Mouse (Mus musculus): ENCODE results near the gene Etnk1. TPM values are rescaled to one million over a fixed set of nuclear protein-coding genes. Genes with fewer than 3 reads are reported as not detected.
A peak's percentile ranks its signal among the peaks of the same experiment; 100 is the strongest.
"Not testable (repeated sequence)": the region's sequence is repeated elsewhere in the genome, so short reads cannot be mapped to it uniquely, and the experiment has no call there.

Gene Etnk1
- polyA plus RNA-seq, 1 experiment, result 39.7 TPM

- H3K4me1 ChIP-seq (ENCODE audit: control insufficient read depth, insufficient read depth, low read length), result peaks cover 13% of the 10 kb centered on the region
- TF ChIP-seq CTCF (IDR thresholded peaks at IDR 0.05; ENCODE audit: low read depth, low read length), result no peak
- no peak for TF ChIP-seq POLR2A (IDR thresholded peaks at IDR 0.05; ENCODE audit: borderline replicate concordance, low read depth, low read length)
- no peak overlapping the region for H3K4me3 ChIP-seq (ENCODE audit: insufficient read depth, low read length)
- no peak overlapping the region for H3K27ac ChIP-seq (ENCODE audit: insufficient read depth, low read depth, low read length)
Observed at GRCm38 (mm10) chr6:143137341-143137740, 29.7 kb upstream of the Etnk1 start.

DNA sequence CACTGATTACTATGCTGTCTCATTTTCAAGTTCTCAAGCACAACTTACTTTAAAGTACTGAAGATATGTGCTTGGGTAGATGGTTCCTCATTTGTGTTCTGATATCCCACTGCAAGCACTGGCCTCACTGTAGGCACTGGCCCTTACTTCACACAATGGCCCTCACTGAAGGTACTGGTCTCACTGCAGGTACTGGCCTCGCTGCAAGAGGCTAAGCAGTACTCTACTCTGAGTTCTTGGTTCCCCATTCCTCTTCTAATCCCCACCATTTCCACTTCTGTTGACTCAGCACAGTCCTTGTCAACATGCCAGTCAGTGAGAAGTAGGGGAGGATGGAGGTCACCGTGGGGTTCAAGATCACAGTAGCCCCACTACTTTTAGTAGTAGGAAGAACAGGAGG, 27.6 kb upstream of the Etnk1 start:
- Histone ChIP-seq H3K4me3 (ENCODE audit: insufficient read depth, low read length) (no peak overlapping the region), H3K27ac (ENCODE audit: insufficient read depth, low read depth, low read length) (no peak overlapping the region), H3K4me1 (ENCODE audit: control insufficient read depth, insufficient read depth, low read length) (peaks cover 11% of the 10 kb centered on the region)
- TF ChIP-seq POLR2A (IDR thresholded peaks at IDR 0.05; ENCODE audit: borderline replicate concordance, low read depth, low read length) (no peak), CTCF (IDR thresholded peaks at IDR 0.05; ENCODE audit: low read depth, low read length) (no peak)

GRCm38 (mm10) chr6:143140884-143141283, 26.1 kb upstream of the Etnk1 start:
- TF ChIP-seq POLR2A (IDR thresholded peaks at IDR 0.05; ENCODE audit: borderline replicate concordance, low read depth, low read length), result no peak
- no peak for TF ChIP-seq CTCF (IDR thresholded peaks at IDR 0.05; ENCODE audit: low read depth, low read length)
- Histone ChIP-seq H3K4me1 (ENCODE audit: control insufficient read depth, insufficient read depth, low read length) (peaks cover 8% of the 10 kb centered on the region), H3K27ac (ENCODE audit: insufficient read depth, low read depth, low read length) (no peak overlapping the region), H3K4me3 (ENCODE audit: insufficient read depth, low read length) (no peak overlapping the region)

DNA sequence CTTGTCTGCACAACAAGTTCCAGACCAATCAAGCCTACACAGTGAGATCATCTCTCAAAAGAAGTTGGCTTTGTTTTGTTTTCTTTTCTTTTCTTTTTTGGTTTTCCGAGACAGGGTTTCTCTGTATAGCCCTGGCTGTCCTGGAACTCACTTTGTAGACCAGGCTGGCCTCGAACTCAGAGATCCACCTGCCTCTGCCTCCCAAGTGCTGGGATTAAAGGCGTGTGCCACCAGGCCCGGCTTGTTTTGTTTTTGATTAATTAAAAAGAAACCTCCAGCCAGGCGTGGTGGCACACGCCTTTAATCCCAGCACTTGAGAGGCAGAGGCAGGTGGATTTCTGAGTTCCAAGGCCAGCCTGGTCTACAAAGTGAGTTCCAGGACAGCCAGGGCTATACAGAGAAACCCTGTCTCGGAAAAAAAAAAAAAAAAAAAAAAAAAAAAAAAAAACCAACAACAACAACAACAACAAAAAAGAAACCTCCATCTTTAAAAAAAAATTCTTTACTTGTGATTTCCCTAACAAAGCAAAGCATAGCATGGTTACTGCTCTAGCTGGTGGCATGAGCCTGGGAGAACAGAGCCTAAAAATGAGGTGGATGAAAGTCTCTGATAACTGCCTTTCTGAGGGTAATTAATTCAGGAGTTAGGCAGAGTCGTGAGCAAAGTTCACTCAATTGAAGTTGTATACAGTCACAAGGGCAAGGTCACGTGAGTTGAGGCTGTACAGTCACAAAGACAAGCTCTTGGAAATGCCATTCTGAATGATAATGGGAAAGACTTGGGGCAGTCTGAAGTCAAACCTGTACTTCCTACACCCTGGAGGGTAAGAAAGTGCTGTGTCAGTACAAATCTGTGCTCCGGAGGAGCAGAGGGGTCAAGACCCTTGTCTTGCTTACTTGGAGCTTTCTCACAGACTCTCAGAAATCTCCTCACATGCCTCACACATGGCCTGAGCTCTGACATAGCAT, 25.1 kb upstream of the Etnk1 start:
- not testable (repeated sequence) for H3K4me3 ChIP-seq (ENCODE audit: insufficient read depth, low read length); H3K4me1 ChIP-seq (ENCODE audit: control insufficient read depth, insufficient read depth, low read length); H3K27ac ChIP-seq (ENCODE audit: insufficient read depth, low read depth, low read length)

GRCm38 (mm10) chr6:143142861-143143260, 24.2 kb upstream of the Etnk1 start:
- Histone ChIP-seq H3K27ac (ENCODE audit: insufficient read depth, low read depth, low read length) (no peak overlapping the region), H3K4me1 (ENCODE audit: control insufficient read depth, insufficient read depth, low read length) (peaks cover 12% of the 10 kb centered on the region), H3K4me3 (ENCODE audit: insufficient read depth, low read length) (no peak overlapping the region)
- TF ChIP-seq POLR2A (IDR thresholded peaks at IDR 0.05; ENCODE audit: borderline replicate concordance, low read depth, low read length) (no peak), CTCF (IDR thresholded peaks at IDR 0.05; ENCODE audit: low read depth, low read length) (no peak)

- Histone ChIP-seq H3K4me3 (ENCODE audit: insufficient read depth, low read length) (no peak overlapping the region), H3K4me1 (ENCODE audit: control insufficient read depth, insufficient read depth, low read length) (peaks cover 12% of the 10 kb centered on the region), H3K27ac (ENCODE audit: insufficient read depth, low read depth, low read length) (no peak overlapping the region)
- no peak for TF ChIP-seq POLR2A (IDR thresholded peaks at IDR 0.05; ENCODE audit: borderline replicate concordance, low read depth, low read length)
- TF ChIP-seq CTCF (IDR thresholded peaks at IDR 0.05; ENCODE audit: low read depth, low read length), result no peak
Observed at GRCm38 (mm10) chr6:143143321-143143720, 23.7 kb upstream of the Etnk1 start.

DNA sequence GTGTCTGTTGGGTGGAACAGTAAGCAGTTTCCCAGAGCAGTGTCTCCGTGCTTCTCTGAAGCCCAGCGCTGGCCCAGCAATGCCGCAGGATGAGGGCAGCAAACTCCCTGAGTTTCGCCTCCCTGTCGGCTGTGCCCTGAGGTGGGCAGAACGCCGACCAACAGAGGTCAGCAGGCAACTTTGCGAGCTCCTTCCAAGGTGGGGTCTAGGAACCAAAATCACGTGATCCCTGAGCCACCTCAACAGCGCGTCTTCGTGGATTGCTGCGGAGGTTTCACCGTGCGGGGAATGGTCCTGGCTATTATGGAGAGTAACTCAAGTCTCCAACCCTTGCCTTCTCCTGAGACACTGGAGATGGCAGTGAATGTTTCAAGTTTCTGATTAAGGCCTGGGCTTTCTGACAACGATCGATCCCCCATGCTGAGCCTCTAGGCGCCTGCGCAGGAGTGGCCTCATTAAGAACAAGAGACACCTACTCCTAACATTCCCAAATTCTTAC, 23.2 kb upstream of the Etnk1 start:
- Histone ChIP-seq H3K4me3 (ENCODE audit: insufficient read depth, low read length) (no peak overlapping the region), H3K4me1 (ENCODE audit: control insufficient read depth, insufficient read depth, low read length) (peaks cover 12% of the 10 kb centered on the region), H3K27ac (ENCODE audit: insufficient read depth, low read depth, low read length) (no peak overlapping the region)
- TF ChIP-seq CTCF (IDR thresholded peaks at IDR 0.05; ENCODE audit: low read depth, low read length) (no peak), POLR2A (IDR thresholded peaks at IDR 0.05; ENCODE audit: borderline replicate concordance, low read depth, low read length) (no peak)

GRCm38 (mm10) chr6:143144556-143144955, 22.5 kb upstream of the Etnk1 start:
- TF ChIP-seq CTCF (IDR thresholded peaks at IDR 0.05; ENCODE audit: low read depth, low read length) (no peak), POLR2A (IDR thresholded peaks at IDR 0.05; ENCODE audit: borderline replicate concordance, low read depth, low read length) (no peak)
- H3K4me3 ChIP-seq (ENCODE audit: insufficient read depth, low read length), result no peak overlapping the region
- H3K4me1 ChIP-seq (ENCODE audit: control insufficient read depth, insufficient read depth, low read length), result peaks cover 10% of the 10 kb centered on the region
- H3K27ac ChIP-seq (ENCODE audit: insufficient read depth, low read depth, low read length), result no peak overlapping the region

- Histone ChIP-seq H3K4me3 (ENCODE audit: insufficient read depth, low read length) (no peak overlapping the region), H3K4me1 (ENCODE audit: control insufficient read depth, insufficient read depth, low read length) (peaks cover 9% of the 10 kb centered on the region), H3K27ac (ENCODE audit: insufficient read depth, low read depth, low read length) (no peak overlapping the region)
- no peak for TF ChIP-seq POLR2A (IDR thresholded peaks at IDR 0.05; ENCODE audit: borderline replicate concordance, low read depth, low read length)
- no peak for TF ChIP-seq CTCF (IDR thresholded peaks at IDR 0.05; ENCODE audit: low read depth, low read length)
Observed at GRCm38 (mm10) chr6:143145051-143145450, 22.0 kb upstream of the Etnk1 start.

- TF ChIP-seq CTCF (IDR thresholded peaks at IDR 0.05; ENCODE audit: low read depth, low read length) (no peak), POLR2A (IDR thresholded peaks at IDR 0.05; ENCODE audit: borderline replicate concordance, low read depth, low read length) (no peak)
- Histone ChIP-seq H3K4me3 (ENCODE audit: insufficient read depth, low read length) (peak overlapping the region; percentile 39), H3K27ac (ENCODE audit: insufficient read depth, low read depth, low read length) (peak overlapping the region; percentile 82), H3K4me1 (ENCODE audit: control insufficient read depth, insufficient read depth, low read length) (peaks cover 17% of the 10 kb centered on the region)
Observed at GRCm38 (mm10) chr6:143146756-143147155, 20.3 kb upstream of the Etnk1 start.

All from bone marrow macrophage, adult 2 months (primary cell).